Mouse (Mus musculus) liver, adult (tissue): ENCODE results near the gene Abca12.

Source experiments
- GATA4 ChIP-seq: IDR thresholded peaks from 2 replicates; pipeline ENCODE4 v1.6.1; 2014; ENCODE audit warnings: mild to moderate bottlenecking, low read length; ENCODE audit not compliant: insufficient replicate concordance

The Abca12 gene

GRCm38 (mm10) chr1:71414810-71415209 lies at the start of gene Abca12:
Gene Abca12, minus strand, starts transcription at chr1:71414910.
- no peak for TF ChIP-seq GATA4

GRCm38 (mm10) chr1:71457961-71458360 lies 43.3 kb upstream of the Abca12 start:
- TF ChIP-seq GATA4: no peak

- no peak for TF ChIP-seq GATA4
These were observed 32.7 kb upstream of the Abca12 start for GRCm38 (mm10) chr1:71447424-71447823.

GRCm38 (mm10) chr1:71421741-71422333 lies 7.1 kb upstream of the Abca12 start:
- no peak for TF ChIP-seq GATA4

- TF ChIP-seq GATA4: no peak
These were observed 3.8 kb upstream of the Abca12 start for GRCm38 (mm10) chr1:71418467-71418866.

GRCm38 (mm10) chr1:71417951-71418350 lies 3.2 kb upstream of the Abca12 start:
- TF ChIP-seq GATA4: no peak

GRCm38 (mm10) chr1:71414084-71414483 lies 626 bp downstream of the Abca12 start:
- TF ChIP-seq GATA4: no peak

GRCm38 (mm10) chr1:71413114-71413513 lies 1.6 kb downstream of the Abca12 start:
- no peak for TF ChIP-seq GATA4

GRCm38 (mm10) chr1:71407711-71408110 lies 7.0 kb downstream of the Abca12 start:
- no peak for TF ChIP-seq GATA4

- TF ChIP-seq GATA4: no peak
These were observed 17.1 kb downstream of the Abca12 start for GRCm38 (mm10) chr1:71397635-71398034.

- no peak for TF ChIP-seq GATA4
These were observed 18.6 kb downstream of the Abca12 start for GRCm38 (mm10) chr1:71396105-71396504.

- no peak for TF ChIP-seq GATA4
These were observed 20.5 kb downstream of the Abca12 start for GRCm38 (mm10) chr1:71394177-71394576.

- no peak for TF ChIP-seq GATA4
These were observed 21.2 kb downstream of the Abca12 start for GRCm38 (mm10) chr1:71393489-71393888.

- no peak for TF ChIP-seq GATA4
These were observed 22.2 kb downstream of the Abca12 start for GRCm38 (mm10) chr1:71392463-71392862.

- TF ChIP-seq GATA4: no peak
These were observed 28.1 kb downstream of the Abca12 start for GRCm38 (mm10) chr1:71386593-71386992.

GRCm38 (mm10) chr1:71384098-71384497 lies 30.6 kb downstream of the Abca12 start:
- no peak for TF ChIP-seq GATA4

- TF ChIP-seq GATA4: no peak
These were observed 41.6 kb downstream of the Abca12 start for GRCm38 (mm10) chr1:71373090-71373489.
